Mouse (Mus musculus): Measurements from ENCODE around the gene Stil.
"Not testable (repeated sequence)": the region's sequence is repeated elsewhere in the genome, so short reads cannot be mapped to it uniquely, and the experiment has no call there.

Stil gene

GRCm38 (mm10) chr4:114999773-115000428 is at the start of gene Stil:
Gene Stil (plus strand): TSS chr4:115000159.
- DNase-seq (ENCODE audit: low spot score) = peak; percentile 98

GRCm38 (mm10) chr4:114953172-114953571 is 46.8 kb upstream of the Stil start:
- DNase-seq (ENCODE audit: low spot score) = no peak

DNA sequence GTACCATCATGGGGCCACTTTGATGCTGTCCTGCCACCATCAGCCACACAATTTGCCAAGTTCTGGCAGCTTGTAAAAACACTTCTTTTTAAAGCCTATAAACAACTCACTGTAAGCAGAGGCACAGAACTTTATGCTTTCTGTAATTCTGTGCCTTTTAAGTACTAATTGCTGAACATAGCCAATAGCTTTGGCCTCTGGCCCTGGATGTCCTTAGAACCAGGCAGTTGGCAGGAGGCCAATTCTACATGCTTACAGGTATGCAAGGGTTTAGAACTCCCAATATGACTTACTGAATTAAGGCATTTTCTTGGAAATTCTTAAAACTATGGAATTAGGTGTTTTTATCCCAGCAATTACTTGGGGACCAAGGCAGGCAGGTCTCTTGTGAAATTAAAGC is 42.6 kb upstream of the Stil start:
- DNase-seq (ENCODE audit: low spot score) = no peak

GRCm38 (mm10) chr4:114958231-114958630 is 41.7 kb upstream of the Stil start:
- no peak for DNase-seq (ENCODE audit: low spot score)

DNA sequence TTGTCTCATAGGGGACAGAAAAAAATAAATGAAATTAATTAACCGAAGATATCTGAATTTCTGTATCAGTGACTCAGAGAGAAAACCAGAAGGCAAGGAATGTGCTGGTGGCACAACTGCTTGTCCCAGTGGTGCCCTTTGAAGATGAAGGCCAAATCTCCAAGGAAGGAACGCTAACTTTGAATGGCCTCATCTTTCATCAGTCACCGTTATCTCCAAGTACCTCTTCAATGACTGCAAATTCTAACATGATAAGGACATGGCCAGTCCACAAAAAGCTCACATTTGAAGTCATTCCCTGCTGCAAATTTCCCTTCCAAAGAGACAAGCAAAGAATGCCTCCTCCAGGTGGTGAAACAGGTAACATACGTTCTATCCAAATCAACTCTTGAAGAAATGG is 41.2 kb upstream of the Stil start:
- no peak for DNase-seq (ENCODE audit: low spot score)

DNA sequence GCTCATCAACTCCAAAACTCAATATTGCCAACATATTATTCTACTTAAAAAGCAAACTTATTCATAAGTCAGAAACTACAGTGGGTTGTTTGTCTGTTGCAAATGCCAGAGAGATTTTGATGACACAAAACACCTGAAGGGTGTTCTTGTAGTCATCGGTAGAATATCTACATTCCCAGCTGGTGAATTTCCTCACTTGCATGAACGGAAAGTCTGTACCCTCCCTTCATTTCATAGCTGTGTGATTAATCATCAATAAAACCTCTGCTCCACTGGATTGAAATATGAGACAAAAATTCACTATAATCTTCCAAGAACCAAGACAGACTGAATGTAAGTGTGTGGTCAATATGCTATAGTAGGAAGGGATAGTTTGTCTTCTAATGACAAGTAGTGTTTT is 40.4 kb upstream of the Stil start:
- no peak for DNase-seq (ENCODE audit: low spot score)

DNA sequence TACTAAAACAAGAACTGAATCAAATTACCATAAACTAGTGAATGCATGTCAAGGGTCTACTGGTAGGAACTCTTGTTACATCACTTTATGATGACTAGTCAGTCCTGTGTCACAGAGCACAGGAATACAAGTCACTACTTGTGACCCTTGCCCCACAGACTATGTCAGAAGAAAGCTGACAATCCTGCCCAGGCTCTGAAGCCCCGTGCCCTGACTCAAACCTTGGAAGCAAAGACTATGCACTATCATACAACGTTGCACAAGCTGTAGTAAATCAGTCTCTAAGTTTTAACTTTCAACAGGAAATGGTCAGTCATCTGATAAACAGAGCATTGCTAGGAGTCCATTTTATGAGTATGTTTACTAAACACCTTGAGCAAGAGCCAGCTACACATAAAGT is 39.1 kb upstream of the Stil start:
- DNase-seq (ENCODE audit: low spot score) = not testable (repeated sequence)

GRCm38 (mm10) chr4:114970736-114971135 is 29.2 kb upstream of the Stil start:
- no peak for DNase-seq (ENCODE audit: low spot score)

DNA sequence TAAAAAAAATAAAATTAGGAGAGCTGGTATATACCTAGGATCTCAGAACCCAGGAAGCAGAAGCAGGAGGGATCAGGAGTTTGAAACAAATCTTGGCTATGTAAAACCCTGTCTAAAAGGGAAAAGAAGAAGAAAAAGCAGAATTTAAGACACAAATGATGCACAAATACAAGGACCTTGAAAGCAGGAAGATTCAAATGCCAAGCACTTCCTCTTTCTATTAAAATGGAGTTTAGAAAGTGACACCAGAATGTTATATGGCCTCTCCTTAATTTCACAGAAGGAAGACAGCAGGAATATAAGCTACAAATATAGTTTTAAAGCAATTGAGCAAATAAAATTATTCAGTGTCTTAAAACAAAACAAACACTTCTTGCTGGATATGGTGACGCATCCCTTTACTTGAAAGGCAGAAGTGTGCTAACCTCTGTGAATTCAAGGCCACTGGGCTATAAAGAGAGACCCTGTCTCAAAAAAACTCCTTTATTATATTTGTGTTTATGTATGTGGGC is 26.7 kb upstream of the Stil start:
- no peak for DNase-seq (ENCODE audit: low spot score)

DNA sequence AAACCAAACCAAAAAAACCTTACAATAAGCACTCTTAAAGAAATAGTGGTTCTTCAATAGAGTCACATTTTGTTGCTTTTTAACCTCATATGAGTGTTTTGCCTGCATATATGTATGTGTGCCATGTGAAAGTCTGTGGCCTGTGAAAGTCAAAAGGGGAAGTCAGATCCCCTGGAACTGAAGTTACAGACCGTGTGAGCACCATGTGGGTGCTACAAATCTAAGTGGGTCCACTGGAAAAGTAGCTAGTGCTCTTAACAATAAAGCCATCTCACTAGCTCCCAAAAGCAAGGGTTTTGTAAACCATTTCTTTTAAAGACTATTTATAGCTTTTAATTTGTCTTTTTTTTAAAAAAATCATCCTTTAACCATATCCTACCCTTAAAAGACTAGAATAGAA is 17.3 kb upstream of the Stil start:
- DNase-seq (ENCODE audit: low spot score) = no peak

DNA sequence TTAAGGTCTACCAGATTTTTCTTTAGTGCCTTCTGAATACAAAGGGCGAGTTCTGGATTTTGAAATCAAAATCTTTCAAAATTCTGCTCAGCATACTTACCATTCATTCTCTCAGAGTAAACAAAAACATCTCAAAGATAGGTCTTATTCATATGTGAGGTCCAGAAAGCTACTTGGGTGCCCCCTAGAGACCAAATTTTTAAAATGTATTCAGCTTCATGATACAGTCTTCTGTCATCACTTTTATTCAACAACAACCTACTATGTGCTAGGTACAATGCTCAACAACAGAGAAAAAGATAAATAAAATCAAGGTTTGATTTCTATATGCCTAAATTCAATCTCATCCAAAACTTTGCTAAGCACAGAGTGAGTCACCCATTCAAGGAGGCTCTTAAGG is 16.9 kb upstream of the Stil start:
- DNase-seq (ENCODE audit: low spot score) = peak; percentile 41

DNA sequence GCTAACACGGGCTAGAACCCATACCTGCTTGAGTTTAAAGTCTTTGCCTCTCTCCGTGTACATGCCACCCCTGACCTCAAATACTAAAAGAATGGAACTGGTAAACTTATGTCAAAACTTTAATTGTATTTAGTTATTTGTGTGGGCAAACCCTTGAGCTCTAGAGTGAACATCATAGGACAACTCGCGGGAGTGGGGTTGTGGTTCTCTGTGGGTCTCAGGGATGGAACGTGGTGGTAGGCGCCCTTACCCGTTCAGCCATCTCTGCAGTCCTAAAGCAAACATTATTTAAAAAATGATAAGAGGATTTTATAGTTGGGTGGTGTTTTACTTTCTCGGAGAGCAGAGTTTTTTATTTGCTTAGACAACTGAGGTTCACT is 13.8 kb upstream of the Stil start:
- DNase-seq (ENCODE audit: low spot score) = peak; percentile 54

GRCm38 (mm10) chr4:114986591-114987432 is 13.1 kb upstream of the Stil start, which contains the start of gene Cmpk1:
Gene Cmpk1 (minus strand): TSS chr4:114987241.
- peak; percentile 89 for DNase-seq (ENCODE audit: low spot score)

- no peak for DNase-seq (ENCODE audit: low spot score)
These were observed 5.7 kb upstream of the Stil start for GRCm38 (mm10) chr4:114994218-114994617.

DNA sequence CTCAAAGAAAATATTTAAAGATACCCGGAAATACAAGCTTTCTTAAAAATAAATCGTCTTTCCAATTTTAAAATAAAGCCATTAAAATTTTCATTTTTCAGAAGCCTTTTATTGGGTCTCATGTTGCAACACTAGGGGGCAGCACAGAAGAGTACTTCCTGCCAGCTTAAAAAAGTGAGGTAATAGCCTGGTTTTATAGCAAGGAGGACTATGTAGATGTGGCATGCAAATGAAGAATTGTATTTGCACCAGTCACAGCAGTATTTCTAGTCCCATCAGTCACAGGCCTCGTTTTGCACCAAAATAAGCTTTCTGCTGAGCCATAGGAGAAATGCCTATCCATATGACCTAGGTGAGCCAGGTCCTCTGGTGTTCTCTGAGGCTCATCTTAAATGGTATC is 2.9 kb upstream of the Stil start:
- peak; percentile 67 for DNase-seq (ENCODE audit: low spot score)

- no peak for DNase-seq (ENCODE audit: low spot score)
These were observed 550 bp upstream of the Stil start for GRCm38 (mm10) chr4:114999445-114999772.

DNA sequence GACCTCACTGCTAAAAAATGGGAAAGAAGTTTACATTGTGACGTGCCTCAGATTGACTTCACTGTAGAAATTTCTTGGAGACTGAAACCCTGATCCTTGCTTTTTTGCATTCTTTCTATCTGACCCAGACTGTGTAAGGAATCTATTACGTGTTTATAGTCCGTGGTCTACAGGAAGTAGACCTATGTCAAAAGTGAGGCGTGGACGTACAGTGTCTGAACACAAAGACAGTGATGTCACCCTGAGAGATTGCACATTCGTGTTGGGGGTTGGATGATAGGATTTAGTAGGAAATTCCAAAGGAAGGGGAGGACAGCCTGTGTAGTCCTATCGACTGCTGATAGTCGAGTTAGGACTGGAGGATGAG is 453 bp downstream of the Stil start:
- peak; percentile 37 for DNase-seq (ENCODE audit: low spot score)

DNA sequence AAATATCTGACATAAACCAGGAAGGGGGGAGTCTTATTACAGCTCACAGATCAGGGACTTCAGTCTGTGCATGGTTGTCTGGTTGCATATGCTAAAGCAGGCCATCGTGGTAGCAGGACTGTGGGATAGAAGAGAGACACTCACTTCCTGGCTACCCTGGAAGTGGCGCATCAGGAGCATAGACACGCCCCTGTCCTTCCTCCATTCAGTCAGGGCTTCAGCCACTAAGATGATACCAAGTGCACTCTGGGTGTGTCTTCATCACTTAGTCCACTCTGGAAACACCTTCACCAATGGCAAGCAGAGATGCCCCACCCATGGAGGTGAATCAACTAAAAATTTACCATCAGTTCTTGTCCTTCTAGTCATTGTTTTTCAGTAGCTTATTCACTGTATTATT is 14.3 kb downstream of the Stil start:
- DNase-seq (ENCODE audit: low spot score) = no peak

DNA sequence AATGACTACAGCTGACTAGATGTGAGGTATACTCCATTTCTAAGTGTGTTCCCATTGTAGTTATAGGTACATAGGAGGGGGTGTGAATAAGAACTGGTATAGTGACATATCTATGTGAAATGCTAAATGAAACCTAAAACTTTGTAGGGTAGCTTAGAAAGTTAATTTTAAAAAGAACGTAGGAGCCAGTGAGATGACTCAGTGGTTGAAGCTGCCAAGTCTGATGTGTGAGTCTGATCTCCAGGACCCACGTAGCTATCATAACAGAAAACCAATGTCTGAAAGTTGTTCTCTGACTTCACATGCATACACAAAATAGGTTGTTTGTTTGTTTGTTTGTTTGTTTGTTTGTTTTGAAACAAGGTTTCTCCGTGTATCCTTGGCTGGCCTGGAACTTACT is 20.0 kb downstream of the Stil start:
- no peak for DNase-seq (ENCODE audit: low spot score)

DNA sequence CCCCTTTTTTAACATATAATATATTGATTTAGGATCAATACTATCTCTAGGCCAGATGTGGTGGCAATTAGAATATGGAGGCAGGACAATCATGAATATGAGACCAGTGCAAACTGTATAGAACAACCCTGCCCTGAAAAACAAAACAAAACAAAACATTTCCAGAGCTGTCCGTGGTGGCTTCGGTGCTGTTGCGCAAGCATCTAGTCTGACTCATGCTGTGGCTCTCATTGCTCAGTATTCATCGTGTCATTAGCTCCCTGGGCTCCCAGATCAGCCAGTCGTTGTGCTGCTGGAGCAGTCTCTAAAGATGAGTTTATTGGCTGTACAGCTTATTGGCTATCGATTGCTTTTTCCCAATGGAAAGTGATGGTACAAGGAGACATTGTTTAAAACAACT is 35.1 kb downstream of the Stil start:
- DNase-seq (ENCODE audit: low spot score) = no peak

DNA sequence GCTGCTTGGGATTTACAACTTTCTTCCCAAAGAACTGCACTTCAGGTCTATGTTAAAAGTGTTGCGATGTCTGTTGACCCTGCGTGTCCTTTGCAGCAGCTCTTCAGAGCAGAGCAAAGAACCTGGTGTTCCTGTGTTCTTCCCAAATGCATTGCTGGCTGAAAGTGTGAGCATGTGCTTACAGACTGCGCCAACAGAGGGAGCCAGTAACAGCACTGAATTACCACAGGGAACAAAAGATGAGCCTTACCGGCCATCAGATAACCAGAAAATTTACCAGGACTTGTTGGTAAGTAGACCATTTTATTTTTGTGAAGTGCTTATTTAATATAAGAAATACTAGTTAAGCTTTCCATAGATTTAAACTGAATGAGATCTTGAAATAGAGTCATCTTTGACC is 38.3 kb downstream of the Stil start:
- DNase-seq (ENCODE audit: low spot score) = peak; percentile 78

DNA sequence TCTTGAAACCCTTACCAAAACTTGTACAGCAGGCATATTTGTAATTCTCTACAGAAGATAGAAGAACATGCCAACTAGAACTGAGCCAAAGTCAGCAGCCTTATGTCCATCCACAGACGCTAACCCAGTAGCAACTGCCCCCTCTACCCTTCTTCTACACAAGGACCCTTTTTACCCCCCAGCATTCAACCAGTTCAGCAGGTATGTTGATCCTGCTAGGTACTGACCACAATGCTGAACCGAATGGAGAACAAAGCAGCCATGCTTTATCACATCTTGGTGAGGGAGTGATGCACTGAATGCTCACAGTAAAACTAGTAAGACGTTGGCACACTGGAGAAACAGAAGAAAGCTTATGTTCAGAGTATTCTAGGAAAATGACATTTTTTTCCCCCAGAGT is 45.7 kb downstream of the Stil start:
- DNase-seq (ENCODE audit: low spot score) = no peak

DNA sequence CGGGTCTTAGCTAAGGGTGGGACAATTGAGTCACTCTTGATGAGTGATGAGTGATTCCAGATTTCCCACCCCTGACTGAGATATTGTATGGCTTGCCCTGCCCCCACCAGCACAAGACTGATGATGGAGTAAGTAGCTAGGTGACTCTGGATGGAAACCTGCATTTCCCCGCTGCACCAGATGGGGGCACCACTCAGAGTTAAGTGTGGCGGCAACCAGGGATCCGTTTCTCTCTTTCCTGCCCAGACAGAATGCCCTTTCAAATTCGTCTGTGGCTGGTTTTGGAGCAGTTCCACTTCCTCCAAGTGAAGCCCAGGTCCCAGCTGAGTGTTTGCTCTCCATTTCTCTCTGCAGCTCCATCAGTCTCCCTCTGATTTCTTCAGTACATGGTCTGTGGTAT is 47.8 kb downstream of the Stil start:
- peak; percentile 69 for DNase-seq (ENCODE audit: low spot score)

- no peak for DNase-seq (ENCODE audit: low spot score)
These were observed 48.2 kb downstream of the Stil start for GRCm38 (mm10) chr4:115048190-115048589.
